Mouse (Mus musculus) MEL (cell line): ENCODE measurements around the gene Gm10944. TPM values are rescaled to one million over a fixed set of nuclear protein-coding genes. Genes with fewer than 3 reads are reported as not detected.

ENCODE experiments used
- DNase-seq: peaks from one replicate; pipeline ENCODE4 v3.0.0; 2011; ENCODE audit warnings: low read depth, low spot score
- H3K27ac ChIP-seq: 2 replicates; pipeline ENCODE4 v1.5.1; 2012; ENCODE audit warnings: low read depth, mild to moderate bottlenecking, control low read depth, low read length, moderate library complexity; ENCODE audit not compliant: control insufficient read depth
- H3K27me3 ChIP-seq, 2 experiments: fragments of 150-350 bp in 1 of 2; sonication (generic) in 1 of 2; 2 replicates each; pipeline ENCODE4 v1.6.1; 2012; ENCODE audit warnings: low read length in 2 of 2, mild to moderate bottlenecking in 2 of 2, improper control_type of control experiment in 1 of 2, moderate library complexity in 1 of 2; ENCODE audit not compliant: insufficient read depth in 2 of 2, control insufficient read depth in 1 of 2
- H3K36me3 ChIP-seq, 2 experiments: 2 replicates each; pipeline ENCODE4 v1.6.1; 2012 to 2014; ENCODE audit warnings: low read length in 2 of 2, improper control_type of control experiment in 1 of 2, inconsistent platforms in 1 of 2, mild to moderate bottlenecking in 1 of 2; ENCODE audit not compliant: insufficient read depth in 2 of 2, control insufficient read depth in 1 of 2
- H3K4me1 ChIP-seq, 2 experiments: fragments of 150-350 bp in 1 of 2; sonication (generic) in 1 of 2; 2 replicates each; pipeline ENCODE4 v1.6.1; 2012; ENCODE audit warnings: low read length in 2 of 2, improper control_type of control experiment in 1 of 2, mild to moderate bottlenecking in 1 of 2; ENCODE audit not compliant: insufficient read depth in 2 of 2, control insufficient read depth in 1 of 2
- H3K4me3 ChIP-seq, 2 experiments: fragments of 150-350 bp in 1 of 2; sonication (generic) in 1 of 2; 2 replicates each; pipeline ENCODE4 v1.5.1; 2012; ENCODE audit warnings: low read depth in 2 of 2, low read length in 2 of 2, mild to moderate bottlenecking in 2 of 2, moderate library complexity in 2 of 2, control low read depth in 1 of 2, improper control_type of control experiment in 1 of 2; ENCODE audit not compliant: control insufficient read depth in 1 of 2, insufficient read depth in 1 of 2
- H3K79me2 ChIP-seq: 2 replicates; pipeline ENCODE4 v1.6.1; 2012; ENCODE audit warnings: mild to moderate bottlenecking, low read length, moderate library complexity; ENCODE audit not compliant: control insufficient read depth, poor library complexity, insufficient read depth
- H3K9ac ChIP-seq: 2 replicates; pipeline ENCODE4 v1.6.1; 2012; ENCODE audit warnings: low read depth, mild to moderate bottlenecking, control low read depth, low read length, moderate library complexity; ENCODE audit not compliant: control insufficient read depth, poor library complexity, severe bottlenecking
- H3K9me3 ChIP-seq: fragments of 150-350 bp; sonication (generic); replicated peaks from 2 replicates; pipeline ENCODE4 v1.6.1; 2012; ENCODE audit warnings: mild to moderate bottlenecking, low read length, improper control_type of control experiment, moderate library complexity; ENCODE audit not compliant: insufficient read depth
- CHD2 ChIP-seq: IDR thresholded peaks from 2 replicates; pipeline ENCODE4 v1.6.1; 2011; ENCODE audit warnings: low read length, improper control_type of control experiment
- CTCF ChIP-seq, 3 experiments: IDR thresholded peaks in 2 of 3; conservative IDR thresholded peaks in 1 of 3; 2 replicates each; pipeline ENCODE4 v1.5.1; 2011 to 2012; ENCODE audit warnings: low read length in 3 of 3, low read depth in 2 of 3, mild to moderate bottlenecking in 2 of 3, improper control_type of control experiment in 1 of 3, inconsistent platforms in 1 of 3, mixed read lengths in 1 of 3, moderate library complexity in 1 of 3; ENCODE audit not compliant: control insufficient read depth in 1 of 3, insufficient read depth in 1 of 3, poor library complexity in 1 of 3, severe bottlenecking in 1 of 3
- E2F4 ChIP-seq: IDR thresholded peaks from 2 replicates; pipeline ENCODE4 v1.6.1; 2011; ENCODE audit warnings: low read depth, low read length, improper control_type of control experiment, borderline replicate concordance
- EP300 ChIP-seq, 2 experiments: IDR thresholded peaks; 2 replicates each; pipeline ENCODE4 v1.6.1; 2011; ENCODE audit warnings: improper control_type of control experiment in 2 of 2, low read length in 2 of 2, low read depth in 1 of 2, mild to moderate bottlenecking in 1 of 2
- ETS1 ChIP-seq: IDR thresholded peaks from 2 replicates; pipeline ENCODE4 v1.6.1; 2012; ENCODE audit warnings: low read depth, mild to moderate bottlenecking, inconsistent platforms, low read length, improper control_type of control experiment, moderate library complexity
- GABPA ChIP-seq: IDR thresholded peaks from 2 replicates; pipeline ENCODE4 v1.6.1; 2012; ENCODE audit warnings: low read depth, mild to moderate bottlenecking, inconsistent platforms, low read length, improper control_type of control experiment, moderate library complexity
- JUND ChIP-seq: IDR thresholded peaks from 2 replicates; pipeline ENCODE4 v1.6.1; 2011; ENCODE audit warnings: low read depth, mild to moderate bottlenecking, improper control_type of control experiment, low read length
- KAT2A ChIP-seq: conservative IDR thresholded peaks from 2 replicates; pipeline ENCODE4 v1.6.1; 2012; ENCODE audit warnings: low read depth, low read length, improper control_type of control experiment, inconsistent platforms
- MAX ChIP-seq: IDR thresholded peaks from 2 replicates; pipeline ENCODE4 v1.6.1; 2011; ENCODE audit warnings: low read length, improper control_type of control experiment
- MAZ ChIP-seq: IDR thresholded peaks from 2 replicates; pipeline ENCODE4 v1.6.1; 2012; ENCODE audit warnings: low read depth, mild to moderate bottlenecking, inconsistent platforms, low read length, improper control_type of control experiment
- MEF2A ChIP-seq: IDR thresholded peaks from 2 replicates; pipeline ENCODE4 v1.6.1; 2014; ENCODE audit warnings: low read depth, mild to moderate bottlenecking, inconsistent platforms, low read length, improper control_type of control experiment; ENCODE audit not compliant: poor library complexity, insufficient replicate concordance, severe bottlenecking; ENCODE audit errors: extremely low read depth
- MXI1 ChIP-seq: IDR thresholded peaks from 2 replicates; pipeline ENCODE4 v1.6.1; 2011; ENCODE audit warnings: mild to moderate bottlenecking, low read depth, low read length, improper control_type of control experiment
- MYB ChIP-seq: IDR thresholded peaks from 2 replicates; pipeline ENCODE4 v1.6.1; 2011; ENCODE audit warnings: mild to moderate bottlenecking, low read depth, low read length, improper control_type of control experiment
- MYC ChIP-seq: IDR thresholded peaks from 2 replicates; pipeline ENCODE4 v1.6.1; 2011; ENCODE audit warnings: low read depth, mild to moderate bottlenecking, low read length, improper control_type of control experiment, moderate library complexity
- POLR2A ChIP-seq, 2 experiments: IDR thresholded peaks; 2 replicates each; pipeline ENCODE4 v1.6.1; 2011 to 2012; ENCODE audit warnings: low read length in 2 of 2, mild to moderate bottlenecking in 2 of 2, control low read depth in 1 of 2, improper control_type of control experiment in 1 of 2, low read depth in 1 of 2, moderate library complexity in 1 of 2; ENCODE audit not compliant: control insufficient read depth in 1 of 2, insufficient read depth in 1 of 2, poor library complexity in 1 of 2
- POLR2AphosphoS5 ChIP-seq: IDR thresholded peaks from 2 replicates; pipeline ENCODE4 v1.6.1; 2012; ENCODE audit warnings: low read depth, borderline replicate concordance, mild to moderate bottlenecking, inconsistent platforms, low read length, moderate library complexity, mixed read lengths
- RAD21 ChIP-seq: IDR thresholded peaks from 2 replicates; pipeline ENCODE4 v1.6.1; 2011; ENCODE audit warnings: mild to moderate bottlenecking, low read depth, low read length, improper control_type of control experiment
- RCOR1 ChIP-seq: IDR thresholded peaks from 2 replicates; pipeline ENCODE4 v1.6.1; 2012; ENCODE audit warnings: low read depth, mild to moderate bottlenecking, inconsistent platforms, low read length, improper control_type of control experiment
- TAL1 ChIP-seq: IDR thresholded peaks from 2 replicates; pipeline ENCODE4 v1.6.1; 2012; ENCODE audit warnings: mild to moderate bottlenecking, inconsistent platforms, low read length, moderate library complexity, mixed read lengths
- ZMIZ1 ChIP-seq: IDR thresholded peaks from 2 replicates; pipeline ENCODE4 v1.6.1; 2012; ENCODE audit warnings: low read depth, mild to moderate bottlenecking, inconsistent platforms, low read length, improper control_type of control experiment, moderate library complexity
- polyA plus RNA-seq, 2 experiments: library from polyadenylated mRNA; stranded (reverse) in 1 of 2; unstranded in 1 of 2; fragments of >175 nt in 1 of 2; fragments of >200 nt in 1 of 2; gene quantifications; 2 replicates each; pipeline versions ENCODE4 v1.2.1 to v1.2.4; 2012; ENCODE audit warnings: low replicate concordance in 2 of 2, low read depth in 1 of 2; ENCODE audit not compliant: insufficient read length in 2 of 2, insufficient read depth in 1 of 2, missing spikeins in 1 of 2
- total RNA-seq: library from RNA; depleted of rRNA; stranded (reverse); fragments of 300-350 nt; gene quantifications from 2 replicates; pipeline ENCODE4 v1.2.3, GENCODE M21; 2012

Gm10944 gene
- total and polyA plus RNA-seq, 3 experiments, result not detected

DNA sequence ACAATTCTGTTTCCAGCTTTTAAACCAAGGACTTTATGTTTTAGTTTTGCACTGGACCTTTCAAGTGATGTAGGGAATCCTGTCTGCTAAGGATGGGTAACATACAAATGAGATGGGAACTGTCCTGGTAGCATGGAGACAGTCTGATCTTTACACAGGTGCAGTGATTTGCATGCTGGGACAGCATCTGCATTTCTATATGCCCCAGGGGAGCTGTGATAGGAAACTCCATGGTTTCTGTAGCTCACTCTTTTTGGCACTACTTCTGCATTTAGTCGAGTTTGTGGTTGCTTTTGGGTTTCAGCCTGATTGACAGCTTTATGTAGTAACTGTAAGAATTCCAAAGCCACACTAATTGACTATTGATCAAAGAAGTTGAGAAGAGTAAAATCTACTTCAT is 19.8 kb downstream of the Gm10944 start:
- Histone ChIP-seq H3K36me3 (no peaks in the 10 kb centered on the region), H3K27ac (no peak overlapping the region)
- no peak for TF ChIP-seq MXI1
- TF ChIP-seq GABPA, result no peak
- TF ChIP-seq CTCF (IDR thresholded peaks at IDR 0.05 in 2 of 3, conservative IDR thresholded peaks at IDR 0.05 in 1 of 3; ENCODE audit: control insufficient read depth in 1 of 3, insufficient read depth in 1 of 3, low read depth in 2 of 3, low read length in 3 of 3, poor library complexity in 1 of 3, severe bottlenecking in 1 of 3), result no peak
- TF ChIP-seq POLR2A (IDR thresholded peaks at IDR 0.05; ENCODE audit: control insufficient read depth in 1 of 2, insufficient read depth in 1 of 2, low read depth in 1 of 2, low read length in 2 of 2, poor library complexity in 1 of 2), result no peak
- no peak for TF ChIP-seq EP300 (IDR thresholded peaks at IDR 0.05; ENCODE audit: low read depth in 1 of 2, low read length in 2 of 2)
- no peak for TF ChIP-seq MAX

DNA sequence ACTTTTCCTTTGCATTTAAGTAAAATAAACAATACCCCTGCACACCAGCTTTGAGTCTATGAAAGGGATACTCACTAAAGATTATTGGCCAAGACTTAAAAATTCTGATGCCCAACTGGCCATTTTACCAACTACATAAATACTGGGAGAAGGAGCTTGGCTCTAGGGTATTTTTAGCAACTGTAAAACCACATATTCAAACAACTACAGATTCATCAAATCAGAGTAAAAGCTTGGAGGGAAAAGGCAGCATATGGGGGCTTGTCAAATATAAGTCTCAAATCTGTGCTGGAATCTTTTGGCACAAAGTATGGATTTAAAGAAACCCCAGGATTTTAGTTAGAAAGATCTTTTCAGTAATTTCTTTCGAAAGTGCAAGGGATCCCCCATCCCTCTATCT is 20.2 kb downstream of the Gm10944 start:
- Histone ChIP-seq H3K27ac (no peak overlapping the region), H3K4me3 (no peak overlapping the region), H3K9ac (no peak overlapping the region), H3K36me3 (no peaks in the 10 kb centered on the region), H3K79me2 (no peaks in the 10 kb centered on the region), H3K4me1 (no peaks in the 10 kb centered on the region), H3K27me3 (no peaks in the 10 kb centered on the region; a peak in 1 of 4 replicates), H3K9me3 (no peaks in the 10 kb centered on the region)
- TF ChIP-seq RCOR1 (no peak), MYB (no peak), KAT2A (no peak), TAL1 (no peak), MXI1 (no peak), RAD21 (no peak), GABPA (no peak), ETS1 (no peak), MYC (no peak), MAZ (no peak), POLR2A (IDR thresholded peaks at IDR 0.05; ENCODE audit: control insufficient read depth in 1 of 2, insufficient read depth in 1 of 2, low read depth in 1 of 2, low read length in 2 of 2, poor library complexity in 1 of 2) (no peak), POLR2AphosphoS5 (no peak), ZMIZ1 (no peak), E2F4 (no peak), CHD2 (no peak), CTCF (IDR thresholded peaks at IDR 0.05 in 2 of 3, conservative IDR thresholded peaks at IDR 0.05 in 1 of 3; ENCODE audit: control insufficient read depth in 1 of 3, insufficient read depth in 1 of 3, low read depth in 2 of 3, low read length in 3 of 3, poor library complexity in 1 of 3, severe bottlenecking in 1 of 3) (no peak), MEF2A (no peak), JUND (no peak)
- no peak for DNase-seq

More for the DNA sequence above, 19.8 kb downstream of the Gm10944 start:
- DNase-seq, result no peak
- no peaks in the 10 kb centered on the region for H3K9me3 ChIP-seq
- H3K4me3 ChIP-seq, result no peak overlapping the region
- no peaks in the 10 kb centered on the region; a peak in 1 of 4 replicates for H3K27me3 ChIP-seq
- no peaks in the 10 kb centered on the region for H3K79me2 ChIP-seq
- H3K9ac ChIP-seq, result no peak overlapping the region
- H3K4me1 ChIP-seq, result no peaks in the 10 kb centered on the region
